Mouse (Mus musculus) lung, postnatal 0 days (tissue): ENCODE data around the gene Glp2r. TPM values are rescaled to one million over a fixed set of nuclear protein-coding genes. Genes with fewer than 3 reads are reported as not detected.

Experiments
- ATAC-seq: fragments of 200-750 bp; cut with Nextera tagmentation; 2 replicates; pipeline ENCODE4 v1.8.0; 2017; ENCODE audit warnings: moderate library complexity
- DNase-seq: peaks from one replicate; pipeline ENCODE4 v3.0.0-alpha.2; 2016; ENCODE audit warnings: low spot score
- H3K27ac ChIP-seq: fragments of 300-500 bp; sonication (generic); 2 replicates; pipeline ENCODE4 v1.5.1; 2014; ENCODE audit warnings: antibody characterized with exemption, mild to moderate bottlenecking, low read length, mixed read lengths
- H3K27me3 ChIP-seq: fragments of 300-500 bp; sonication (generic); replicated peaks from 2 replicates; pipeline ENCODE4 v1.6.1; 2014; ENCODE audit warnings: low read length, mixed read lengths; ENCODE audit not compliant: insufficient read depth
- H3K36me3 ChIP-seq: fragments of 300-500 bp; sonication (generic); 2 replicates; pipeline ENCODE4 v1.6.1; 2014; ENCODE audit warnings: low read length, mixed read lengths; ENCODE audit not compliant: insufficient read depth
- H3K4me1 ChIP-seq: fragments of 300-500 bp; sonication (generic); 2 replicates; pipeline ENCODE4 v1.6.1; 2014; ENCODE audit warnings: antibody characterized with exemption, low read depth, low read length, mixed read lengths; ENCODE audit not compliant: insufficient read depth
- H3K4me2 ChIP-seq: fragments of 300-500 bp; sonication (generic); replicated peaks from 2 replicates; pipeline ENCODE4 v1.6.1; 2014; ENCODE audit warnings: low read depth, mild to moderate bottlenecking, low read length, moderate library complexity, mixed read lengths
- H3K4me3 ChIP-seq: fragments of 300-500 bp; sonication (generic); 2 replicates; pipeline ENCODE4 v1.5.1; 2014; ENCODE audit warnings: low read depth, low read length
- H3K9ac ChIP-seq: fragments of 300-500 bp; sonication (generic); replicated peaks from 2 replicates; pipeline ENCODE4 v1.6.1; 2014; ENCODE audit warnings: low read depth, mild to moderate bottlenecking
- H3K9me3 ChIP-seq: fragments of 300-500 bp; sonication (generic); 2 replicates; pipeline ENCODE4 v1.6.1; 2016; ENCODE audit warnings: low read length, mixed read lengths
- CTCF ChIP-seq: IDR thresholded peaks from 2 replicates; pipeline ENCODE4 v1.5.1; 2016; ENCODE audit warnings: antibody characterized with exemption, mild to moderate bottlenecking
- EP300 ChIP-seq: IDR thresholded peaks from 2 replicates; pipeline ENCODE4 v1.6.1; 2016; ENCODE audit warnings: antibody characterized with exemption, mild to moderate bottlenecking, control low read depth
- WGBS: fragments of 180-500 bp; shearing (Covaris S2); extraction: QIAGEN DNeasy Blood & Tissue Kit; methylation state at CpG from one replicate; pipeline ENCODE4 v1.1.7; 2014; 5-methylcytosine and 5-hydroxymethylcytosine counted together
- polyA plus RNA-seq: library from polyadenylated mRNA; unstranded; fragments of >200 nt; fragmentation: Nextera tagmentation; extraction: Ambion mirVana; gene quantifications from 2 replicates; pipeline ENCODE4 v1.2.1, GENCODE M21; 2015

Glp2r gene
- polyA plus RNA-seq, 1 experiment from 2014 or later: not detected

DNA sequence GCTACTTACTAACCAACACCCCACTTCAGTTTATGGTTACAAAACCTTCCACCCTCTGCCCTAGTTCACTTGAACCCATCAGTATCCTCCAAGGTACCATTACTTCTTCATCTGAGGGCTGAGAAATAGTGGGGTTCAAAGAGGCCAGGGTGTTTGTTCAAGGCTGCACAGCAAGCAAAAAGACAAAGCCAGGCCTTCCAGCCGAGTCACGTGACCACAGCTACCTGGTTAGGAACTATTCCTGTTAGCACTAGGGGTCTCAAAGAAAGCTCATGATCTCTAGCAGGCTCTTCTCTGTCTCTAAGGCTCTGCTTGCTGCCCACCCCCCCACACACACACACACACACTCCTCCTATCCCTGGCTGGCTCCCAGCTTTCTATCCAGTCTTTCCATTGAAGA, 738 bp upstream of the Glp2r start:
- 64% methylated on average over 2 of the region's 2 CpGs for WGBS
- no peak overlapping the region for H3K4me3 ChIP-seq
- DNase-seq: no peak
- H3K4me1 ChIP-seq: no peaks in the 10 kb centered on the region
- H3K27me3 ChIP-seq: no peaks in the 10 kb centered on the region
- H3K9me3 ChIP-seq: no peaks in the 10 kb centered on the region
- H3K36me3 ChIP-seq: no peaks in the 10 kb centered on the region
- no peak overlapping the region for H3K9ac ChIP-seq
- no peak overlapping the region for H3K4me2 ChIP-seq
- H3K27ac ChIP-seq: no peak overlapping the region
- no peak for ATAC-seq
- no peak for TF ChIP-seq CTCF
- no peak for TF ChIP-seq EP300

DNA sequence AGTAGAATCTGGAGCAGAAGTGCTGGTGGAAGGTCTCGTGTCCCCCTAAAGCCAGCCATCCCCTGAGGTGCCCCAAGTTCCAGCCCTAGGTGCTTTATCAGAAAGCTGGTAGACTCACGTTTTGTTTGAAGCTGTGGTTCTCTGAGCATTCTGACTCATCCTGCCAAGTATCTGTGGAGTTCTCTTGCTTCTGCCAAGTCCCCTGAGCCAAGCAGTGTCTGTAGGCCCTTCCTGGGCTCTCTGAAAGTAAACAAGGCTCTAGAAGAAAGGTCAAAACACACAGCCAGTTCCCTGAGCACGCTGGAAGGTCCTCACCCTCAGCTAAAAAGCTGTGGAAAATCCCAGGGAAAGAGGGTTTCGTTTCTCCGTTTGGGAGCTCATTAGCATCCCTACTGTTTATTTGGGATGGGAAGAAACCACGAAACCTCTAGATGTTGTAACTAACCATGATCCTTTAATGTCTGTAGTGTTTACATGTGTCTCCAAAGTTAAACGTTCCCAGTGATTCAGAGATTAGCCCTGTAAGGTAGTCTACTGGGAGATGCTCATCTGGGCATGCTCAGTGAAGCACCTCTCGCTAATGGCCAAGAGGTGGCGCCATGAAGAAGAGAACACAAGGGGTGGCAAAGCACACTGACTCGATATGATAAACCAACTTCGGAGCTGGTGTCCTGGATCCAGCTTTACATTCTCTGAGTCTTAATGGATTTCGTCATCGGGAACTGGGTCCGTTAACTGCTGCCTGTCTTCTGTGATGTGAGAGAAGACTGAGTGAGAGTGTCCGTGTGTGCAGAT, 13.4 kb downstream of the Glp2r start:
- TF ChIP-seq CTCF (peak; percentile 51), EP300 (no peak)
- Histone ChIP-seq H3K9ac (no peak overlapping the region), H3K27me3 (no peaks in the 10 kb centered on the region), H3K27ac (no peak overlapping the region), H3K4me2 (no peak overlapping the region), H3K4me1 (no peaks in the 10 kb centered on the region), H3K36me3 (no peaks in the 10 kb centered on the region), H3K9me3 (no peaks in the 10 kb centered on the region), H3K4me3 (no peak overlapping the region)
- ATAC-seq (0 out of 2 replicates have a peak, but pooled peaks have one; percentile 25), DNase-seq (no peak)
- WGBS: 53% methylated on average over 15 of the region's 15 CpGs

DNA sequence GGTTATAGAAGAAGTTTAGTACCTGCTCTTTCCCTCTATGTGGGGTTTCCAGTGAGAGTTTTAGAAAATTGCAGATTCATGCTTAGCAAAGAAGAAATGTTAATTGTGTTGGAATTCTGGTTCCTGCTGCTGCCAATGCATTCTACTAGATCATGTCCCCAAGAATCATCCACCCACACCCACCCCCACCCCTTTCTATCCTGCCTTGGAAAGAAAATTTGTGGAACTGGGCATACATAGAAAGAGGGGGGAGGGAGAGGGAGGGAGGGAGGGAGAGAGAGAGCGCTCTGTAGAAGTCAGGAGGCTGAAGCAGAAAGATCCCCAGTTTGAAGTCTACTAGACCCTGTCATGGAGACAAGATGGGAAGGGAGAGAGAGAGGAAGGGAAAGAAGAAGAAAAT, 14.7 kb downstream of the Glp2r start:
- no peak for DNase-seq
- no peaks in the 10 kb centered on the region for H3K36me3 ChIP-seq
- H3K27ac ChIP-seq: no peak overlapping the region
- ATAC-seq: no peak
- H3K4me3 ChIP-seq: no peak overlapping the region
- H3K4me1 ChIP-seq: no peaks in the 10 kb centered on the region
- H3K9me3 ChIP-seq: no peaks in the 10 kb centered on the region
- WGBS: 91% methylated on average over 1 of the region's 1 CpGs
- no peak for TF ChIP-seq EP300
- no peak overlapping the region for H3K4me2 ChIP-seq
- no peaks in the 10 kb centered on the region for H3K27me3 ChIP-seq
- H3K9ac ChIP-seq: no peak overlapping the region

GRCm38 (mm10) chr11:67741569-67741968, 29.4 kb downstream of the Glp2r start:
- Histone ChIP-seq H3K4me1 (no peaks in the 10 kb centered on the region), H3K9ac (no peak overlapping the region), H3K27ac (no peak overlapping the region), H3K36me3 (no peaks in the 10 kb centered on the region), H3K27me3 (no peaks in the 10 kb centered on the region), H3K9me3 (no peaks in the 10 kb centered on the region), H3K4me3 (no peak overlapping the region), H3K4me2 (no peak overlapping the region)
- ATAC-seq: no peak
- no peak for DNase-seq
- TF ChIP-seq EP300 (no peak), CTCF (peak; percentile 22; the same call in 1 of the 2 replicates)

DNA sequence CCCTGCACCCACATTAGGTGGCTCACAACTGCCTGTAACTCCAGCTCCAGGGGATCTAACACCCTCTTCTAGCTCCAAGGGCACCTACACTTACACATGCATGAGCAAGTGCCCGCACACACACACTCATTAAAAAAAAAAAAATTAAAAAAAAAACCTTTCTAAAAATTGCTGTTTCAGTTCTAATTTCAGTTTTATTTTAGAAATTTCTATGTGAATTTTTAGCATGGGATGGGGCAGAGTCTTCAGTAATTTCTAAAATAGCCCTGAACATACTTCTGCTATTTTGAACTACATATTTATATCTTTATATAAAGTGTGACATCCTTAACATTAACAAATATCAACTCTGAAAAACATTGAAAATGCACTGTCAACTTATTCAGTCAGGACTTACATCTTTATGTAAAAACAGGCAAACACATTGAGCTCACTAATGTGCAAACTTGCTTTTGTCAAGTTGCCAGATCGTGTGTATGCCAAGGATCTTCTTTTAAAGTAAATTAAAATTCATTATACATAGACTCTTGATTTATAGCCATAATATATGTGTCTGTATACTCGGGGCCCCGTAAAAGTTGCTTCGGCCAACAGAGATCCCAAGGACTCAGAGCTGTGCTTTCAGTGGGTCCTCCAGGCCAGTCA, 32.0 kb downstream of the Glp2r start:
- Histone ChIP-seq H3K9me3 (no peaks in the 10 kb centered on the region), H3K4me2 (no peak overlapping the region), H3K27ac (no peak overlapping the region), H3K9ac (no peak overlapping the region), H3K36me3 (no peaks in the 10 kb centered on the region), H3K4me3 (no peak overlapping the region), H3K4me1 (no peaks in the 10 kb centered on the region), H3K27me3 (no peaks in the 10 kb centered on the region)
- WGBS: 67% methylated on average over 5 of the region's 5 CpGs
- DNase-seq: no peak
- TF ChIP-seq CTCF: no peak
- TF ChIP-seq EP300: no peak
- ATAC-seq: no peak

DNA sequence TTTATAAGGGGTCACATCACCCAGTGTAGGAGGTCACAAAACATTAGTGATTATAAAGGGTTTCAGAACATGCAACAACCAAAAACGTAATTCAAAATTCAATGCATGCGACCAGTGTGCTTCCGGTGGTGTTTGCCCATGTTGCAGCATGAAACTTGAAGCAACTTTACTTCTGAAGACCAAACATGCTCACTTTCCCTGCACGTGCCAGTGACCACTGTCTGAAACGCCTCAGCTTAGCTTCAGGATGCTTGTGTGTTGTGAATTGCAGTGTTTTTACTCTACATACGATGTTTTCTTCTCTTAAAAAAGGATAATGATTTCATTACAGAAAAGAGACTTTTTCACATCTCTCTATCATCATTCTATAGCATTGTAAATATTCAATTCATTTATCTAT, 32.6 kb downstream of the Glp2r start:
- H3K4me2 ChIP-seq: no peak overlapping the region
- H3K9ac ChIP-seq: no peak overlapping the region
- no peak overlapping the region for H3K27ac ChIP-seq
- no peaks in the 10 kb centered on the region for H3K9me3 ChIP-seq
- H3K4me1 ChIP-seq: no peaks in the 10 kb centered on the region
- DNase-seq (no peak), ATAC-seq (no peak)
- no peaks in the 10 kb centered on the region for H3K27me3 ChIP-seq
- no peak for TF ChIP-seq EP300
- no peak for TF ChIP-seq CTCF
- H3K4me3 ChIP-seq: no peak overlapping the region
- H3K36me3 ChIP-seq: no peaks in the 10 kb centered on the region
- 74% methylated on average over 6 of the region's 6 CpGs for WGBS
